Mouse (Mus musculus): Measurements from ENCODE around the gene Cetn3. TPM values are rescaled to one million over a fixed set of nuclear protein-coding genes. Genes with fewer than 3 reads are reported as not detected.
A peak's percentile ranks its signal among the peaks of the same experiment; 100 is the strongest.

Gene Cetn3
- total RNA-seq (2021): 100 to 1,000 TPM; 175 to 177 TPM
- long read RNA-seq, experiment 1, transcript Cetn3-201 (5 exons, 1,226 nt): major isoform, 123 of 132 reads
- long read RNA-seq, experiment 1, transcript Cetn3-203 (2 exons, 529 nt): minor isoform, 7 of 132 reads
- long read RNA-seq, experiment 1, partial matches to known transcripts: 1 of 132 reads
- long read RNA-seq, experiment 1, other reads (novel, unspliced or antisense): 1 of 132 reads
- long read RNA-seq, experiment 2, transcript Cetn3-203 (2 exons, 529 nt): minor isoform, 12 of 118 reads
- long read RNA-seq, experiment 2, transcript Cetn3-201 (5 exons, 1,226 nt): major isoform, 96 of 118 reads
- long read RNA-seq, experiment 2, partial matches to known transcripts: 6 of 118 reads
- long read RNA-seq, experiment 2, other reads (novel, unspliced or antisense): 4 of 118 reads

GRCm38 (mm10) chr13:81782971-81783404, at the start of gene Cetn3:
Gene Cetn3 (plus strand): TSS chr13:81783077.
- peak; percentile 60 to 86 for DNase-seq (ENCODE audit: low spot score in 2 of 2)

- DNase-seq (ENCODE audit: low spot score in 2 of 2): no peak
Observed at GRCm38 (mm10) chr13:81736606-81737005, 46.3 kb upstream of the Cetn3 start.

- DNase-seq (ENCODE audit: low spot score in 2 of 2): no peak
Observed at GRCm38 (mm10) chr13:81740898-81741297, 42.0 kb upstream of the Cetn3 start.

- DNase-seq (ENCODE audit: low spot score in 2 of 2): no peak
Observed at GRCm38 (mm10) chr13:81743391-81744091, 39.3 kb upstream of the Cetn3 start.

GRCm38 (mm10) chr13:81744092-81744396, 38.8 kb upstream of the Cetn3 start:
- DNase-seq (ENCODE audit: low spot score in 2 of 2): no peak

- no peak for DNase-seq (ENCODE audit: low spot score in 2 of 2)
Observed at GRCm38 (mm10) chr13:81754878-81755277, 28.0 kb upstream of the Cetn3 start.

- no peak for DNase-seq (ENCODE audit: low spot score in 2 of 2)
Observed at GRCm38 (mm10) chr13:81755324-81755723, 27.6 kb upstream of the Cetn3 start.

- DNase-seq (ENCODE audit: low spot score in 2 of 2): no peak
Observed at GRCm38 (mm10) chr13:81757058-81757660, 25.7 kb upstream of the Cetn3 start.

- DNase-seq (ENCODE audit: low spot score in 2 of 2): no peak
Observed at GRCm38 (mm10) chr13:81760379-81760778, 22.5 kb upstream of the Cetn3 start.

GRCm38 (mm10) chr13:81761566-81762186, 21.2 kb upstream of the Cetn3 start:
- no peak for DNase-seq (ENCODE audit: low spot score in 2 of 2)

GRCm38 (mm10) chr13:81764173-81764572, 18.7 kb upstream of the Cetn3 start:
- no peak for DNase-seq (ENCODE audit: low spot score in 2 of 2)

GRCm38 (mm10) chr13:81767038-81767659, 15.7 kb upstream of the Cetn3 start:
- DNase-seq (ENCODE audit: low spot score in 2 of 2): peak in 1 of 2 experiments; percentile 29

GRCm38 (mm10) chr13:81776217-81776616, 6.7 kb upstream of the Cetn3 start:
- DNase-seq (ENCODE audit: low spot score in 2 of 2): no peak

GRCm38 (mm10) chr13:81782475-81782874, 402 bp upstream of the Cetn3 start:
- no peak for DNase-seq (ENCODE audit: low spot score in 2 of 2)

GRCm38 (mm10) chr13:81783405-81784342, 797 bp downstream of the Cetn3 start:
- DNase-seq (ENCODE audit: low spot score in 2 of 2): peak; percentile 92 to 93

GRCm38 (mm10) chr13:81785766-81786480, 3.0 kb downstream of the Cetn3 start:
- DNase-seq (ENCODE audit: low spot score in 2 of 2): no peak

- no peak for DNase-seq (ENCODE audit: low spot score in 2 of 2)
Observed at GRCm38 (mm10) chr13:81790160-81790559, 7.3 kb downstream of the Cetn3 start.

- no peak for DNase-seq (ENCODE audit: low spot score in 2 of 2)
Observed at GRCm38 (mm10) chr13:81791861-81792260, 9.0 kb downstream of the Cetn3 start.

- DNase-seq (ENCODE audit: low spot score in 2 of 2): no peak
Observed at GRCm38 (mm10) chr13:81793850-81794249, 11.0 kb downstream of the Cetn3 start.

Measured in adrenal gland, postnatal 4 days (tissue).